Mouse (Mus musculus): ENCODE measurements around the gene Olfr640.

Gene Olfr640

DNA sequence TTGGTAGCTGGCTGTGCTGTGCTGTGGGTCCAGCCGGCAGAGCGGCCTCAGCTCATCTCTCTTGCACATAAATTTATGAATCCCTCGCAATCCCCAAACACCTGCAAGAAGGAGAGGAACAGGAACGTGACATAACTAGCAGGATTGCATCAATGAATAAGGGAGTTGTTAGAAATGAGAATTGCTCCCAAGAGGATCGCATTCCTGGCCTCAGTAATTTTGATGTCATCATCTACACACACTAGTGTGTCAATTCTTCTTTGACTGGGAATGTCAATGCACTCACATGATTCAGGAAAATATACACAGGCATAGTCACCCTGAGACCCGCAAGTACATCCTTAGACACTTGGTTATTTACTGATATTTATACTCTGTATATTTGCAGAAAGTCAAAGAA, at the start of gene Olfr640:
Olfr640 (minus strand) TSS at position 101 of the 400 bp plus-strand sequence.
- no peak for DNase-seq

DNA sequence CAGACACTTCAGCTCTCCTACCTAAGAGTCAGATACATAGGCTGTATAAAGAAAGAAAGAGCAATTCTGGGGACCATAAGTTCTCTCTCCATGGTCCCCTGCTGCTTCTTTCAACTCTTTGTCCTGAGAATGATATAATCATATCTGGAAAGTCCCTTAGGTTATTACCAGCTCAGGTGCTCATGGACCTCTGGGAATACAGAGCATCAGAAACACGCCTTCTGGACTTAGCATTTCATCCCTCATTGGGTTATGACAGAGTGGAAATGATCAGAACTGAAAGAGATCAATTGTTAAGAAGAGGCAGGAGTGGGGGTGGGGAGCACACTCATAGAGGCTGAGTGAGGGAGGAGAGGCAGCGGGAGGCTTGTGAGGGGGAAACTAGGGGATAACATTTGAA, 46.4 kb upstream of the Olfr640 start, which contains the start of gene Olfr644:
Olfr644 (minus strand) TSS at position 101 of the 400 bp plus-strand sequence.
- DNase-seq, result no peak

DNA sequence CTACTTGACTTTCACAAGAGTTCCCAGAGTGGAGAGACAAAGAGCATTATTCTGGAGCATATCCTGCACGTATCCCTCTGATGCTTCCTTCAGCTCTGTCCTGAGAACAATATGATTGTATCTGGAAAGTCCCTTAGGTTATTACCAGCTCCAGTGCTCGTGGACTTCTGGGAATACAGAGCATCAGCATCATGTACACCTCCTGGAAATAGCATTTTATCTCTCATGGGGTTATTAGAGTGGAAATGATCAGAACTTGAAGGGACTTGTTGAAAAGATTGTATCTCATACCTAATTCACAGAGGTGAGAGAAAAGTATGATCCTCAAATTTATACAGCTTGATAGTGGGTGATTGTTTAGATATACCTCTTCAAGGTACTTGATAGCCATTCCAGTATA, 36.0 kb upstream of the Olfr640 start, which contains the start of gene 4930516K23Rik:
4930516K23Rik (minus strand) TSS at position 101 of the 400 bp plus-strand sequence.
- no peak for DNase-seq

DNA sequence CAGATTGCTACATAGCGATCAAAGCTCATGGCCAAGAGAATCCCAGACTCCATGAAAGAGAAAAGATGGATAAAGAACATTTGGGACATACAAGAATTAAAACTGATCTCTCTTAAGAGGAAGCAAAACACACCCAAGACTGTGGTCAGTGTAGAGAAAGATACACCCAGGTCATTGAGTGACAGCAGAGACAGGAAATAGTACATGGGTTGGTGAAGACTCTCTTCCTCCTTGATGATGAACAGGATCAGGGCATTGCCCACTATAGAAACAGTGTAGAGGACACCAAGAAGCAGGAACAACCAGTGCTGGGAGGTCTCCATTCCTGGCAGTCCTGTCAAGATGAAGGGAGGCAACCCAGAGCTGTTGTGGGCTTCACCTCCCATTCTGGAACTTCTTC, 33.8 kb upstream of the Olfr640 start:
- no peak for DNase-seq

DNA sequence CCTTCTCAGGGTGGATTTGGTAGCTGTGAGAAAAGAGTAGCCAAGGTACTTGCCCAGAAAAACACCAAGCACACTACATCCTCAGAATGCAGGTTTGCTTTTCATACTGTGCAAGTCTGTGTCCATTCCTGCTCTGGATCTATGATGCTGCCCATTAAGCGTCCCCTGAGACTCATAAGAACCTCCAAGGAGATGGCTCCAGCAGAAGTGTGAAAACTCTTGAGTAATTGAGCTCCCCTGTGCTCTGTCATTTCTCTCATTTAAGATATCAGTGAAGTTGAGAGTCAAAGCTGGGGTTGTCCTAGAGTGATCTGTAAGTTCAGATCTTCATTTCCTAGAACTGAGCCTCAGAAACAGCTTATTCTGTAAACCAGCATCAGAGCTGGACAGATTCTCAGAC, 27.2 kb upstream of the Olfr640 start, which contains the start of gene Olfr642:
Olfr642 (minus strand) TSS at position 101 of the 400 bp plus-strand sequence.
- DNase-seq, result no peak

DNA sequence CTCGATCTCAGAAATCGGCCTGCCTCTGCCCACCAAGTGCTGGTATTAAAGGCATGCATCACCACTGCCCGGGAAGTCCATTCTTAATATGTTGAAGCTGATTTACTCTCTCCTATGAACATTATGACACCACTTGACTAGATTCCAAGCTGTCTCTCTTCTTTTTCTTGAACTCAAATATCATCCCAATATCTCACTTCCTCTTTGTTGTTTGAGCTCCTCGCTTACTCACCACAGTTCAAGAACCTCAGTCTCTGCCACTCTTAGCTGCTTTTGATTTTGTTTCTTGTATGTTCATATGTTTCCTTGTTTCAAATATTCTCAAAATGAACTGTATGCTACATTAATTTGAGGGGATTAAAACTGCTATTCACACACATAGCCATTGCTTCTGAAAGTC, 25.4 kb upstream of the Olfr640 start:
- no peak for DNase-seq

DNA sequence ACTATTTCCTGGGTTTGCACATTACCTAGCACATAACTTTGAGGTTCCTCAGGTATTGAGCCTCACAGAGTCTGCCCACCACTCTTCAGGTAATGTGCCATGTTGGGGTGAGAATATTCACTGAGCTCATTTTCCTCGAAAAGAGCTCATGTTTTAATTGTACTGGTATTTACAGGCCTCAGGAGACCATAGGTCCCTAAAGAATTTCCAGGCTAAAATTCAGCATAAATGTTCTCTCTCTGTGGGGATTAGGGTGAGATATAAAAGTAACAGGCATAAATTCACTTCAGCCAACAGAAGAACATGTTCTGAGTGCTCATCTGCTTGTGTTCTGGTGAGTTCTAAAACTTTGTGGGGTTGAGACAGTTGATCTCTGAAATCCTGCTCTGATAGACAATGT, 9.8 kb upstream of the Olfr640 start, which contains the start of gene Olfr641:
Olfr641 (plus strand) TSS at position 301 of the 400 bp plus-strand sequence.
- DNase-seq, result no peak

DNA sequence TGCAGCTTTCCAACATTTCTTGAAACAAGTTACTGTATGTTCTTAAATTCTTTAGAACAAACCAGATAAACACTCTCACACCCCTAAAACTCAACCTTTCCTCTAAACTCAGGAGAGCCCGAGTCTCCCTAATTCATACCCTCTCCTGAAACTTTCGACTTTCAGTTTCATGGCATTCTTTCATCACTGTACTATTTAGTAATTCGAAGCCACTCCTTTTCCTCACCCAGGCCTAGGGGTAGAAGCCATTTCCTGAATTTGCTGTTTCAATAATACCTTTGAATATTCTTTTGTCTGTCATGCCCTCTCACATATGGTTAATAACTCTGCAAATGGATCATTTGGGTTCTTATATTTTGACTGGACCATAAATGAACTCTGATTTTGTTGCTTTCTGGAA, 1.6 kb upstream of the Olfr640 start:
- no peak for DNase-seq

DNA sequence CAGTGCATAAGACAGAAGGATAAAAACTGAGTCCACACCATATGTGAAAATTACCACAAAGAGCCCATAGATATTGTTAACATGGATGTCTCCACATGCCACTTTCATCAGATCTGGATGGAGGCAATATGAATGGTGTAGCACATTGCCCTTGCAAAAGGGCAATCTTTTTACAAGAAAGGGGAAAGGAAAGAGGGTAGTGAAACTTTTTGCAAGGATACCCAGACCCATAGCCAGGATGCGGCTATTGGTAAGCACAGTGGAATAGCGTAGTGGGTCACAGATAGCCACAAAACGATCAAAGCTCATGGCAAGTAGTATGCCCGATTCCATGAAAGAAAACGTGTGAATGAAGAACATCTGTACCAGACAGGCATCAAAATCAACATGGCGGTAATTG, 3.7 kb downstream of the Olfr640 start:
- DNase-seq, result no peak

DNA sequence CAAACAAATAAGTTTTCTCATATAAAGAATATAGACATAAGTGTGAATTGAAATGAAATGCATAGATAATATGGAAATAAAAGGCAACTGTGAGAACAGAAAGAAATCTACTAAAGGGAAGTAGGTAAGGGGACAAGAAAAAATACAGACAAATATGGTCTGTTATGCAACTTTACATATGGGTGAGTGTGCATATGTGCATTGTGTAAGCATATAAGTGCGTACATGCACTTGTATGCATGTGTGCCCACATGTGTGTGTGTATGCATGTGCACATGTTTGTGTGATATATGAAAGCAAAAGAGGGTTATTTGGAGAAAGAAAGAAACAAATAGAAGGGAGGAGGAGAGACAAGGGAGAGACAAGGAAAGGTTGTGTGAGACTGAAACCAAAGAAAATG, 6.4 kb downstream of the Olfr640 start:
- no peak for DNase-seq

DNA sequence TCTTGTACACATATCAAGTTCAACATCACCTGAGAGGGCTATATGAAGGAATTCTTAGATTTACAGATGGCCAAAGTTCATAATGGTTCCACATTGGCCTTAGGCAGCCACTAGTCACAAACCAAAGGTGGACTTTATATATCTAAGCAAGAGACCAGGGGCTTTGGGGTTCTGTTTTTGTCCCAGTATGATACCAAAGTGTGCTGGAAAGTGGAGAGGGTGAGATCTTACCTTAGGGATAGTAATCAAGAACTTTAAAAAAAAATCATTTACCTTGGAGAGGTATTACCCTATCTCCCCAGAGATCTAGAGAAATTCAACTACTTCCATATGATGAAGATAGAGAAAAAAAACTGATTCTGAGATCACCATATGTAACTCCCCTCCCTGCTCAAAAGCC, 8.2 kb downstream of the Olfr640 start, which contains the start of gene Olfr639:
Olfr639 (minus strand) TSS at position 101 of the 400 bp plus-strand sequence.
- no peak for DNase-seq

DNA sequence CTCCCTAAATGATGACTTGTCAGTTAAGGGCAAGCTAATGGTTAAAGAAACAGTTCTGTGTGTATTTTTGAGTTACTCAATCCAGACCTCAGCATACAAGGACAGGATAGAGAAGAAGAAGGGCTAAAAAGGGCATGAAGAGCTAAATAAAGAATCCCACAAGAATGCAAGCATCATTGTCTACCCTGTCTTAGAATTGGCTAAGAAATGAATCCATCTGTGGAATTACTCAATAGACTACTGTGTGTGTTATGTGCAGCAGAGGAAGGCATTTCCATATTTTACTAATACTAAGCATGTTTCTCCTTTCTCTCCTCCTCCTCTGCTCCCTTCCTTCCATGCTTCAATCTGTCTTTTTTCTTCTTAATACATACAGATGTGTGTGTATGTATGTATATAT, 26.2 kb downstream of the Olfr640 start:
- DNase-seq, result no peak

DNA sequence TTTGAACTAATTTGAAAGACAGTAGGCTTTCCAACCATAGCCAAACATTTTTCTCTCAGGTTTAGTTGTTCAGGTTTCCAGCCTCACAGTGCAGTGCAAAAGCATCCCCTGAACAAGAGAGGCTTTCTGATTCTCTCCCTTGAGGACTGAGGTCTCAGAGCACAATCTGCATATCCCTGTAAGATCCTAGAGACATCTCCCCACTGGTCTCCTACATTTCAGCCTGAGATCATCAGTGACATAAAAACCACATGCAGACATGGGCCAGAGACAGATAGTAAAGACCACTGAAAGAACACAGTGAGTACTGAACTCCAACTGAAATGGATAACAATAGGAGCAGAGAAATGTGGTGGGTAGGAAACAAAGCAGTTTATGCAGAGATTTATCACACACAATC, 26.9 kb downstream of the Olfr640 start, which contains the start of gene Olfr638:
Olfr638 (plus strand) TSS at position 301 of the 400 bp plus-strand sequence.
- DNase-seq, result no peak

DNA sequence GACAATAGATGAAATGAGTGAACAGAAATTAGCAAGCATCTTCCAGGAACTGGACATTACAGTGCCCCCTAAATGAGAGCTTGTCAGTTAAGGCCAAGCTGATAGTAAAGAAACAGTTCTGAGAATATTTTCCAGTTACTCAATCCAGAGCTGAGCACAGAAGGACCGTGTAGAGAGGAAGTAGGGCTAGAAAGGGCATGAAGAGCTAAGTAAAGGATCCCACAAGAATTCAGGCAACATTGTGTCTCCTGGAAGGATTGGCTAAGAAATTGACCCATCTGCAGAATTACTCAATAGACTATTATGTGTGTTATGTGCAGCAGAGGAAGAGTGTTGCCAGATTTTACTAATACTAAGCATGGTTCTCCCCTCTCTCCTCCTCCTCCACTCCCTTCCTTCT, 53.6 kb downstream of the Olfr640 start:
- no peak for DNase-seq

DNA sequence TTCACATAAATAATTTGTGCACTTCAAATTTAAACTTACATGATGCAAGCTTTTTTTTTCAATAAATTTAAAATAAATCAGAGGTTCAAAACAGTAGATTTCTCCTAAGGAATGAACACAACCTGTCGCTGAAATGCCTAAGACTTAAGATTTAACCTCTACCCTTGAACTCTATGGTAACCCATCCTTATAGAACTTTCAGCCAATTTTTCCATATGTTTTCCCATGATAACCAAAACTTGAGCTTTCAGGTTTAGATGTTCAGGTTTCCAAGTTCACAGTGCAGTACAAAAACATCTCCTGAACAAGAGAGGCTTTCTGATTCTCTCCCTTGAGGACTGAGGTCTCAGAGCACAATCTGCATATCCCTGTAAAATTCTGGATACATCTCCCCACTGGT, 54.5 kb downstream of the Olfr640 start, which contains the start of gene Olfr635:
Olfr635 (plus strand) TSS at position 301 of the 400 bp plus-strand sequence.
- no peak for DNase-seq

All from kidney, adult 18-20 months (tissue).